Mouse (Mus musculus): ENCODE results near the gene Wbp1. TPM values are rescaled to one million over a fixed set of nuclear protein-coding genes. Genes with fewer than 3 reads are reported as not detected.

Wbp1 gene
- polyA plus RNA-seq, 1 experiment, result 44.5 TPM

- TF ChIP-seq CTCF (IDR thresholded peaks at IDR 0.05; ENCODE audit: borderline replicate concordance, insufficient read depth, low read length) (peak; percentile 87), POLR2A (IDR thresholded peaks at IDR 0.05; ENCODE audit: low read depth, low read length) (no peak)
- Histone ChIP-seq H3K4me3 (ENCODE audit: insufficient read depth, low read length) (peak overlapping the region; percentile 62; the same call in 1 of the 2 replicates), H3K27ac (ENCODE audit: insufficient read depth, low read length) (no peak overlapping the region), H3K4me1 (ENCODE audit: control insufficient read depth, insufficient read depth, low read length) (no peaks in the 10 kb centered on the region)
These were observed 13.6 kb downstream of the Wbp1 start for GRCm38 (mm10) chr6:83107566-83108400.

- Histone ChIP-seq H3K4me3 (ENCODE audit: insufficient read depth, low read length) (no peak overlapping the region), H3K27ac (ENCODE audit: insufficient read depth, low read length) (no peak overlapping the region), H3K4me1 (ENCODE audit: control insufficient read depth, insufficient read depth, low read length) (no peaks in the 10 kb centered on the region)
- TF ChIP-seq POLR2A (IDR thresholded peaks at IDR 0.05; ENCODE audit: low read depth, low read length) (0 out of 2 replicates have a peak, but pooled peaks have one; percentile 5), CTCF (IDR thresholded peaks at IDR 0.05; ENCODE audit: borderline replicate concordance, insufficient read depth, low read length) (no peak)
These were observed 17.2 kb downstream of the Wbp1 start for GRCm38 (mm10) chr6:83104158-83104557.

GRCm38 (mm10) chr6:83103130-83103650 is 18.2 kb downstream of the Wbp1 start:
- TF ChIP-seq CTCF (IDR thresholded peaks at IDR 0.05; ENCODE audit: borderline replicate concordance, insufficient read depth, low read length) (no peak), POLR2A (IDR thresholded peaks at IDR 0.05; ENCODE audit: low read depth, low read length) (no peak)
- Histone ChIP-seq H3K4me3 (ENCODE audit: insufficient read depth, low read length) (no peak overlapping the region), H3K27ac (ENCODE audit: insufficient read depth, low read length) (no peak overlapping the region), H3K4me1 (ENCODE audit: control insufficient read depth, insufficient read depth, low read length) (no peaks in the 10 kb centered on the region)

GRCm38 (mm10) chr6:83101688-83102556 is 19.4 kb downstream of the Wbp1 start:
- no peak overlapping the region for H3K27ac ChIP-seq (ENCODE audit: insufficient read depth, low read length)
- no peaks in the 10 kb centered on the region for H3K4me1 ChIP-seq (ENCODE audit: control insufficient read depth, insufficient read depth, low read length)
- peak overlapping the region; percentile 56 for H3K4me3 ChIP-seq (ENCODE audit: insufficient read depth, low read length)
- TF ChIP-seq CTCF (IDR thresholded peaks at IDR 0.05; ENCODE audit: borderline replicate concordance, insufficient read depth, low read length), result 0 out of 2 replicates have a peak, but pooled peaks have one; percentile 7
- peak; percentile 44 for TF ChIP-seq POLR2A (IDR thresholded peaks at IDR 0.05; ENCODE audit: low read depth, low read length)

- Histone ChIP-seq H3K27ac (ENCODE audit: insufficient read depth, low read length) (no peak within 1 kb of the TSS), H3K4me1 (ENCODE audit: control insufficient read depth, insufficient read depth, low read length) (no peaks in the 10 kb centered on the region), H3K4me3 (ENCODE audit: insufficient read depth, low read length) (peak within 1 kb of the TSS; percentile 56)
- TF ChIP-seq POLR2A (IDR thresholded peaks at IDR 0.05; ENCODE audit: low read depth, low read length) (peak; percentile 77), CTCF (IDR thresholded peaks at IDR 0.05; ENCODE audit: borderline replicate concordance, insufficient read depth, low read length) (peak; percentile 47; the same call in 1 of the 2 replicates)
These were observed 20.1 kb downstream of the Wbp1 start, which contains the start of the genes Ccdc142 and Gm42688 for GRCm38 (mm10) chr6:83101316-83101687. TSS of gene Ccdc142 (plus strand) at chr6:83101601. TSS of gene Gm42688 (plus strand) at chr6:83101617.

GRCm38 (mm10) chr6:83098411-83098810 is 22.9 kb downstream of the Wbp1 start:
- Histone ChIP-seq H3K4me1 (ENCODE audit: control insufficient read depth, insufficient read depth, low read length) (no peaks in the 10 kb centered on the region), H3K27ac (ENCODE audit: insufficient read depth, low read length) (no peak overlapping the region), H3K4me3 (ENCODE audit: insufficient read depth, low read length) (no peak overlapping the region)
- no peak for TF ChIP-seq POLR2A (IDR thresholded peaks at IDR 0.05; ENCODE audit: low read depth, low read length)
- TF ChIP-seq CTCF (IDR thresholded peaks at IDR 0.05; ENCODE audit: borderline replicate concordance, insufficient read depth, low read length), result no peak

GRCm38 (mm10) chr6:83095968-83096367 is 25.4 kb downstream of the Wbp1 start:
- H3K27ac ChIP-seq (ENCODE audit: insufficient read depth, low read length), result no peak overlapping the region
- TF ChIP-seq POLR2A (IDR thresholded peaks at IDR 0.05; ENCODE audit: low read depth, low read length), result no peak
- TF ChIP-seq CTCF (IDR thresholded peaks at IDR 0.05; ENCODE audit: borderline replicate concordance, insufficient read depth, low read length), result no peak
- H3K4me1 ChIP-seq (ENCODE audit: control insufficient read depth, insufficient read depth, low read length), result no peaks in the 10 kb centered on the region
- no peak overlapping the region for H3K4me3 ChIP-seq (ENCODE audit: insufficient read depth, low read length)

- Histone ChIP-seq H3K4me3 (ENCODE audit: insufficient read depth, low read length) (no peak overlapping the region), H3K27ac (ENCODE audit: insufficient read depth, low read length) (no peak overlapping the region), H3K4me1 (ENCODE audit: control insufficient read depth, insufficient read depth, low read length) (no peaks in the 10 kb centered on the region)
- no peak for TF ChIP-seq POLR2A (IDR thresholded peaks at IDR 0.05; ENCODE audit: low read depth, low read length)
These were observed 28.8 kb downstream of the Wbp1 start for GRCm38 (mm10) chr6:83092416-83093127.

- H3K4me3 ChIP-seq (ENCODE audit: insufficient read depth, low read length), result no peak overlapping the region
- H3K4me1 ChIP-seq (ENCODE audit: control insufficient read depth, insufficient read depth, low read length), result no peaks in the 10 kb centered on the region
- no peak overlapping the region for H3K27ac ChIP-seq (ENCODE audit: insufficient read depth, low read length)
- TF ChIP-seq POLR2A (IDR thresholded peaks at IDR 0.05; ENCODE audit: low read depth, low read length) (no peak), CTCF (IDR thresholded peaks at IDR 0.05; ENCODE audit: borderline replicate concordance, insufficient read depth, low read length) (no peak)
These were observed 33.5 kb downstream of the Wbp1 start for GRCm38 (mm10) chr6:83087926-83088260.
